Mouse (Mus musculus) megakaryocyte-erythroid progenitor cell, adult 5-6 weeks (primary cell): ENCODE measurements around the gene Paf1. TPM values are rescaled to one million over a fixed set of nuclear protein-coding genes. Genes with fewer than 3 reads are reported as not detected.

ENCODE experiments used
- ATAC-seq: replicated peaks from 2 replicates; pipeline ENCODE4 v1.8.0; 2016; ENCODE audit warnings: mild to moderate bottlenecking, inconsistent platforms; ENCODE audit not compliant: severe bottlenecking, poor library complexity, low FRiP score, low TSS enrichment
- total RNA-seq, 2 experiments: library from RNA; stranded (forward) in 1 of 2; stranded (reverse) in 1 of 2; fragments of 200-1000, 215-1000 nt in 1 of 2; fragments of >200 nt in 1 of 2; fragmentation: Nextera tagmentation in 1 of 2; gene quantifications; 2 replicates each; pipeline ENCODE4 v1.2.3; 2014 to 2017

Gene Paf1
- total RNA-seq (2014; fragmentation: Nextera tagmentation) (65.0 and 84.6 TPM in 2 replicates), total RNA-seq (2017) (129 and 149 TPM in 2 replicates)

GRCm38 (mm10) chr7:28392429-28393271, at the start of gene Paf1, which contains the start of gene Med29:
Gene Paf1, plus strand, starts transcription at chr7:28392951.
Gene Med29, minus strand, starts transcription at chr7:28392708.
- ATAC-seq = peak; percentile 99

- peak; percentile 50; the same call in 1 of the 2 replicates for ATAC-seq
These were observed 48.1 kb upstream of the Paf1 start for GRCm38 (mm10) chr7:28344637-28345036.

GRCm38 (mm10) chr7:28347746-28348145, 45.0 kb upstream of the Paf1 start:
- ATAC-seq = no peak

- ATAC-seq = no peak
These were observed 44.1 kb upstream of the Paf1 start for GRCm38 (mm10) chr7:28348601-28349000.

- peak; percentile 88 for ATAC-seq
These were observed 42.4 kb upstream of the Paf1 start, which contains the start of gene Rps16 for GRCm38 (mm10) chr7:28350155-28350883. Gene Rps16, plus strand, starts transcription at chr7:28350652.

- ATAC-seq = 0 out of 2 replicates have a peak, but pooled peaks have one; percentile 24
These were observed 41.0 kb upstream of the Paf1 start for GRCm38 (mm10) chr7:28351676-28352191.

- no peak for ATAC-seq
These were observed 39.5 kb upstream of the Paf1 start for GRCm38 (mm10) chr7:28353267-28353666.

GRCm38 (mm10) chr7:28354113-28354581, 38.6 kb upstream of the Paf1 start:
- no peak for ATAC-seq

- ATAC-seq = no peak
These were observed 38.2 kb upstream of the Paf1 start for GRCm38 (mm10) chr7:28354596-28354995.

GRCm38 (mm10) chr7:28355221-28355620, 37.5 kb upstream of the Paf1 start:
- no peak for ATAC-seq

GRCm38 (mm10) chr7:28356981-28357380, 35.8 kb upstream of the Paf1 start:
- no peak for ATAC-seq

GRCm38 (mm10) chr7:28357984-28358383, 34.8 kb upstream of the Paf1 start:
- ATAC-seq = no peak

- ATAC-seq = no peak
These were observed 34.3 kb upstream of the Paf1 start for GRCm38 (mm10) chr7:28358431-28358830.

- ATAC-seq = no peak
These were observed 32.9 kb upstream of the Paf1 start for GRCm38 (mm10) chr7:28359854-28360253.

- ATAC-seq = no peak
These were observed 32.5 kb upstream of the Paf1 start for GRCm38 (mm10) chr7:28360291-28360690.

GRCm38 (mm10) chr7:28361647-28362341, 31.0 kb upstream of the Paf1 start:
- ATAC-seq = no peak

GRCm38 (mm10) chr7:28362441-28363060, 30.2 kb upstream of the Paf1 start:
- ATAC-seq = no peak

GRCm38 (mm10) chr7:28367663-28368275, 25.0 kb upstream of the Paf1 start:
- no peak for ATAC-seq
